Mouse (Mus musculus): ENCODE data around the gene Grifin. TPM values are rescaled to one million over a fixed set of nuclear protein-coding genes. Genes with fewer than 3 reads are reported as not detected.

Grifin gene
- polyA plus RNA-seq, 1 experiment from 2014 or later = 0.43 TPM

DNA sequence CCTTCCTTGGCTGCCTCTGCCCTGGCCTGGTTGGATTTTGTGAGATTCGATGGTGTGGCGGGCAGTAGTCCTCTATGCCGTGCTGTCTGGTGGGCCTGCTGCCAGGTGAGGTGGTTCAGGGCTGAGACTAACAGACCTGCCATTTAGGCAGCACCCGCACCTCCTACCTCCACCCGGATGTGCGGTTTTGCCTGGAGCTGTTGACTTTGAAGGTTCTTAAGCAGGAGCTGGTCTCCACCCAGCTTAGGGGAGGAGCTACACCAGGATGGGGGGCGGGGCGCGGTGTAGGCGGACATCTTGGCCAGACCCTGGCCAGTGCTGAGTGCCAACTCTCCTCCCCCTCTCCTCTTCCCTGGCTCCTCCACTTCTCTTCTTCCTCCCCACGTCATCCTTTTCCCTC lies 2.5 kb upstream of the Grifin start:
- no peaks in the 10 kb centered on the region for H3K27me3 ChIP-seq (ENCODE audit: control insufficient read depth, insufficient read depth, low read depth, low read length)
- ATAC-seq = no peak
- no peak overlapping the region for H3K27ac ChIP-seq (ENCODE audit: low read length)
- no peaks in the 10 kb centered on the region for H3K36me3 ChIP-seq (ENCODE audit: control insufficient read depth, insufficient read depth, low read length)
- H3K4me1 ChIP-seq (ENCODE audit: control insufficient read depth, insufficient read depth, low read length) = no peaks in the 10 kb centered on the region; the same call in 1 of the 2 replicates
- H3K4me3 ChIP-seq (ENCODE audit: low read depth, low read length) = no peak overlapping the region
- WGBS = 55% methylated on average over 11 of the region's 11 CpGs
- H3K9ac ChIP-seq (ENCODE audit: low read depth, low read length) = no peak overlapping the region
- H3K9me3 ChIP-seq (replicated peaks; ENCODE audit: control insufficient read depth, low read length, poor library complexity, severe bottlenecking) = no peaks in the 10 kb centered on the region
- no peak overlapping the region for H3K4me2 ChIP-seq (ENCODE audit: low read length)

DNA sequence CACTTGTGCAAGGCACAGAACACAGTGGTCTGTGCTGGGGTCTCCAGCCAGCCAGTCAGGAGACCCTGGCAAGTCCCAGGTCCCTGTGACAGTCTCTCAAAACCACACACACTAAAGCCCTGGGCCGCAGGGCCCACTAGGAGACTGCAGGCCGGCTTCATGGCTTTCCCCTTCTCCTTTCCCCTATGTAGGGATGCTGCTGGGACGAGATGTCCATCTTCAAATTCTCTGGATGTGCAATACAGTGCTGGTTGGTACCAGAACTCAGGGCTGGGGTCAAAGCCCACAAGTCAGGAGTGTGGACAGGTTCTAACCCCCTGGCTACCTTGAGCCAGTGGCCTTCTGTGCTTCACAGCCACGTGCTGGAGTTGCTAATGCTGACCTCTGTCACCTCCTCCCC lies 1.4 kb upstream of the Grifin start:
- H3K27me3 ChIP-seq (ENCODE audit: control insufficient read depth, insufficient read depth, low read depth, low read length) = no peaks in the 10 kb centered on the region
- no peak for ATAC-seq
- no peak overlapping the region for H3K4me3 ChIP-seq (ENCODE audit: low read depth, low read length)
- H3K9ac ChIP-seq (ENCODE audit: low read depth, low read length) = no peak overlapping the region
- no peaks in the 10 kb centered on the region for H3K36me3 ChIP-seq (ENCODE audit: control insufficient read depth, insufficient read depth, low read length)
- WGBS = 69% methylated on average over 4 of the region's 4 CpGs
- H3K27ac ChIP-seq (ENCODE audit: low read length) = peak overlapping the region; percentile 53; the same call in 1 of the 2 replicates
- H3K4me1 ChIP-seq (ENCODE audit: control insufficient read depth, insufficient read depth, low read length) = no peaks in the 10 kb centered on the region; the same call in 1 of the 2 replicates
- no peak overlapping the region for H3K4me2 ChIP-seq (ENCODE audit: low read length)
- H3K9me3 ChIP-seq (replicated peaks; ENCODE audit: control insufficient read depth, low read length, poor library complexity, severe bottlenecking) = no peaks in the 10 kb centered on the region

DNA sequence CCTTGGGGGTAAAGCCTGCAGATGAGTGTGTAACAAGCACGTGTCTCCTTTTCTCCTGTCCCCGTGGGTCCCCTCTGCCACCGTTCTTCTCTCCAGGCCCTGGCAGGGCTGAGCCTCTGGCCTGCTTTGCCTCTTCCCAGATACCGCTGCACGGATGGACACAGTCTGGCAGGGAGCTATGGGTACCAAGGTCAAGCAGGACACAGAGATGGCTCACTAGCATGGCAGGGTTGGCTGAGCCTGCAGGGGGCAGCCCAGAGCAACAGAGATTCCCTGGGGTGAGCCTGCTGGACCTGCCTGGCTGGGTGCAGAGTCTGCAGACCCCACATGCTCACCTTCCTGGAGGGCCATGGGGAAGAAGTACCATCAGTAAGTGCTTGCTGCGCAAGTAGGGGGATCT lies 985 bp upstream of the Grifin start:
- no peaks in the 10 kb centered on the region for H3K27me3 ChIP-seq (ENCODE audit: control insufficient read depth, insufficient read depth, low read depth, low read length)
- H3K36me3 ChIP-seq (ENCODE audit: control insufficient read depth, insufficient read depth, low read length) = no peaks in the 10 kb centered on the region
- no peak overlapping the region for H3K4me3 ChIP-seq (ENCODE audit: low read depth, low read length)
- peak overlapping the region; percentile 53 for H3K27ac ChIP-seq (ENCODE audit: low read length)
- 56% methylated on average over 6 of the region's 6 CpGs for WGBS
- no peak overlapping the region for H3K4me2 ChIP-seq (ENCODE audit: low read length)
- H3K4me1 ChIP-seq (ENCODE audit: control insufficient read depth, insufficient read depth, low read length) = no peaks in the 10 kb centered on the region; the same call in 1 of the 2 replicates
- peak; percentile 59 for ATAC-seq
- no peak overlapping the region for H3K9ac ChIP-seq (ENCODE audit: low read depth, low read length)
- H3K9me3 ChIP-seq (replicated peaks; ENCODE audit: control insufficient read depth, low read length, poor library complexity, severe bottlenecking) = no peaks in the 10 kb centered on the region

DNA sequence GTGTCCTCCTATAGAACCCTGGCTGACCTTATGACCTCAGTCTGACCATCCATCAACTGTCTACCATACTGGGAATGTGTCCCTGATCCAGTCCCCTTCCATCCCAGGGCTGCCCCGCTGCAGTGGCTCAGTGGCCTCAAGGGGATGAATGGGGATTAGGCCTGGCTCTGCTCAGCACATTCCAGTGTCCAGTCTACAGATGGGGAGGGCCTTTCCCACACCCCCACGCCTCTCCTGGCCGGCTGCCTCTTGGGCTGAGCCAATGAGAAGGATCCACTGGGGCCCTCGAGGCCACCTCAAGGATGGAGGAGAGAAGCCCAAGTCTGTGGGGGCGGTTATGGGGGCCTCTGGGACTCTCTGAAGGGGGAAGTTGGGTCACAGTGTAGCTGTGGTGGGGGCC lies 580 bp upstream of the Grifin start:
- no peak overlapping the region for H3K4me3 ChIP-seq (ENCODE audit: low read depth, low read length)
- peak overlapping the region; percentile 53; the same call in 1 of the 2 replicates for H3K27ac ChIP-seq (ENCODE audit: low read length)
- H3K9me3 ChIP-seq (replicated peaks; ENCODE audit: control insufficient read depth, low read length, poor library complexity, severe bottlenecking) = no peaks in the 10 kb centered on the region
- H3K4me2 ChIP-seq (ENCODE audit: low read length) = no peak overlapping the region
- no peaks in the 10 kb centered on the region for H3K36me3 ChIP-seq (ENCODE audit: control insufficient read depth, insufficient read depth, low read length)
- H3K4me1 ChIP-seq (ENCODE audit: control insufficient read depth, insufficient read depth, low read length) = no peaks in the 10 kb centered on the region; the same call in 1 of the 2 replicates
- no peaks in the 10 kb centered on the region for H3K27me3 ChIP-seq (ENCODE audit: control insufficient read depth, insufficient read depth, low read depth, low read length)
- ATAC-seq = peak; percentile 73
- H3K9ac ChIP-seq (ENCODE audit: low read depth, low read length) = no peak overlapping the region
- 22% methylated on average over 5 of the region's 5 CpGs for WGBS

DNA sequence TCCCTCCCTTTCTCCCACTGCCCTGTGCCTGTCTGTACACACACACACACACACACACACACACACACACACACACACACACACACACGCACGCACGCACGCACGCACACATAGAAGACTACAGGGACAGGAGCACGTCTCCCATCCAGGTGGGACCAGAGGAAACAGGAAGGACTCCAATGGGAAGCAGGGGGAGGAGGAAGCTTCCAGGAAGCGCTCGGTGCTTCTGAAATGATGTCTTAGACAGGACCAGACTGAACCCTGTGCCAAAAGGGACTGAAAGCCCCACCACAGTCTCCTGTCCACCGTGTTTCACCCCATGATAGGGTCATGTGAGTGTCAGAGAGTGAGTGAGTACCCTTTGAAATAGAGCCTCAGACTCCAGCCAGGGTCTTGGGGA lies 2.3 kb downstream of the Grifin start:
- Histone ChIP-seq H3K4me1 (ENCODE audit: control insufficient read depth, insufficient read depth, low read length) (no peaks in the 10 kb centered on the region; the same call in 1 of the 2 replicates), H3K9ac (ENCODE audit: low read depth, low read length) (no peak overlapping the region), H3K4me3 (ENCODE audit: low read depth, low read length) (no peak overlapping the region), H3K36me3 (ENCODE audit: control insufficient read depth, insufficient read depth, low read length) (no peaks in the 10 kb centered on the region), H3K27me3 (ENCODE audit: control insufficient read depth, insufficient read depth, low read depth, low read length) (no peaks in the 10 kb centered on the region), H3K27ac (ENCODE audit: low read length) (no peak overlapping the region), H3K9me3 (replicated peaks; ENCODE audit: control insufficient read depth, low read length, poor library complexity, severe bottlenecking) (no peaks in the 10 kb centered on the region), H3K4me2 (ENCODE audit: low read length) (no peak overlapping the region)
- ATAC-seq = no peak
- 80% methylated on average over 4 of the region's 9 CpGs for WGBS

DNA sequence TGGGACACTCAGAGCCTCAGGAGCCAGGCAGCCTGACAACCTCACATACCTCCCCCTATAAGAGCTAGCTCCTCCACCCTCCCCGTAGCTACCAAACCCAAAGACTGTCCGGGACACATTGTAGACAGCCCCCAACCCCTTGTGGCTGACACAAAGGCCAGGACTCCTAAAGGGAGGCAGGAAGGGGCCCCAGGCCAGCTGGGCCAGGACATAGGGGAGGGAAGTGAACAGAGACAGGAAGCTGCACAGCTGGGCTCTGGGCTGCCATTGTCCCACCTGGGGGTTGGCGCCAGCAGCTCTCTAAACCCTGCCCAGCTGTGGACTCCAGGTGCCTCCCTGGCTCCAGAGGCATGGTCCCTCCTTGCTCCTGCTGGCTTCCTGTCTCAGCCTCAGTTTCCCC lies 8.0 kb downstream of the Grifin start:
- no peak overlapping the region for H3K27ac ChIP-seq (ENCODE audit: low read length)
- no peak overlapping the region for H3K4me3 ChIP-seq (ENCODE audit: low read depth, low read length)
- H3K9ac ChIP-seq (ENCODE audit: low read depth, low read length) = no peak overlapping the region
- no peaks in the 10 kb centered on the region for H3K36me3 ChIP-seq (ENCODE audit: control insufficient read depth, insufficient read depth, low read length)
- H3K4me1 ChIP-seq (ENCODE audit: control insufficient read depth, insufficient read depth, low read length) = no peaks in the 10 kb centered on the region
- no peak for ATAC-seq
- WGBS = 50% methylated on average over 3 of the region's 3 CpGs
- H3K9me3 ChIP-seq (replicated peaks; ENCODE audit: control insufficient read depth, low read length, poor library complexity, severe bottlenecking) = no peaks in the 10 kb centered on the region
- no peaks in the 10 kb centered on the region for H3K27me3 ChIP-seq (ENCODE audit: control insufficient read depth, insufficient read depth, low read depth, low read length)
- no peak overlapping the region for H3K4me2 ChIP-seq (ENCODE audit: low read length)

DNA sequence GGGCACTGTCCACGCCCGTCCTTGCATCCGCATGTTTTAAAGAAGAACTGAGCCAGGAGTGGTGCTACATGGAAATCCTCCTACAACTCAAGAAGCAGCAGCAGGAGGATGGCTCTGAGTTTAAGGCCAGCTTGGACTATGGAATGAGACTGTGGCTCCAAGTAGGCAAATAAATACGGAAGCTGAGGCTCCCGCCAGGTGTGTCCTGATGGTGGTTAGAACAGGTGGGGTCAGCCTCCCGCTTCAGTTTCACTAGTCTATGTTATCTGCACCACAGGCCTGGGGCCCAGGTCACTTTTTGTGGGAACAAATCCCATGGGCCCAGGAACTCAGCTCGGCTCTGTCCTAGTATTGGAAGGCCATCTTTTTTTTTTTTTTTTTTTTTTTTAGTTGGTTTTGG lies 11.2 kb downstream of the Grifin start:
- no peak overlapping the region for H3K9ac ChIP-seq (ENCODE audit: low read depth, low read length)
- no peak overlapping the region for H3K27ac ChIP-seq (ENCODE audit: low read length)
- H3K9me3 ChIP-seq (replicated peaks; ENCODE audit: control insufficient read depth, low read length, poor library complexity, severe bottlenecking) = no peaks in the 10 kb centered on the region
- no peak overlapping the region for H3K4me3 ChIP-seq (ENCODE audit: low read depth, low read length)
- H3K4me1 ChIP-seq (ENCODE audit: control insufficient read depth, insufficient read depth, low read length) = peaks cover 7% of the 10 kb centered on the region
- H3K27me3 ChIP-seq (ENCODE audit: control insufficient read depth, insufficient read depth, low read depth, low read length) = no peaks in the 10 kb centered on the region
- 92% methylated on average over 7 of the region's 7 CpGs for WGBS
- no peak for ATAC-seq
- H3K4me2 ChIP-seq (ENCODE audit: low read length) = no peak overlapping the region
- no peaks in the 10 kb centered on the region for H3K36me3 ChIP-seq (ENCODE audit: control insufficient read depth, insufficient read depth, low read length)

DNA sequence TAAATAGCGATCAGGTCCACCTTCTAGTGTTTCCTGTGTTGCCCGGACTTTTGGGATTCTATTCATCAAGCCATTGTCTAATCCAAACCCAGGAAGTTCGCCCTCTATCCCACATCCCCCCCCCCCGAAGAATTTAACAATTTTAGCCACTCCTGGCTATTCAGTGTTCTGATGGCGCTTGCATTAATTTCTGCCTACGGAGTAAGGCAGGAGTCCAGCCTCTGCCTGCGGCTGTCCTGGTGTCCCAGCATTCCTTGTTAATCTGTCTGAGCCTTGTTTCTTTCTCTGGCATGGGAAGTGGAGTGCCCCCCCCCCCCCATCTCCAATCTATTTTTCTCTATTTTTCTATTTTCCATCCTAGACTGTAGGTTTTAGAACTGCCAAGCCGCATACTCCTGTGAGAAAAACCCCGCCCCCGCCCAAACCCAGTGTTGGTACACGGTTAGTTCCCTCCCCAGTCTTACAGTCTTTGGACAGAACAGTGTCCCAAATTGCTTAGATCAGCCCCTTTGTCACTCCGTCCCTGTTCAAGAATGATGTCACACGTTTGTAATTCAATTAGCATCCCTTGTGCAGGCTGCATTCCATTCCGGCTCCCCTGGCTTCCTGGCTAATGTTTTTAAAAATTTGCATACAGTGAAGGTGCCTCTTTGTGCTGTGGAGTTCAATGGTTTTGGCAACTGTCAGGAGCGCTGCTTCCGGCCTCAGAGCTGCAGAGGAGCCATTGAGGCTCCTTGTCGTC lies 15.4 kb downstream of the Grifin start:
- ATAC-seq = peak; percentile 87
- WGBS = 8% methylated on average over 17 of the region's 17 CpGs

DNA sequence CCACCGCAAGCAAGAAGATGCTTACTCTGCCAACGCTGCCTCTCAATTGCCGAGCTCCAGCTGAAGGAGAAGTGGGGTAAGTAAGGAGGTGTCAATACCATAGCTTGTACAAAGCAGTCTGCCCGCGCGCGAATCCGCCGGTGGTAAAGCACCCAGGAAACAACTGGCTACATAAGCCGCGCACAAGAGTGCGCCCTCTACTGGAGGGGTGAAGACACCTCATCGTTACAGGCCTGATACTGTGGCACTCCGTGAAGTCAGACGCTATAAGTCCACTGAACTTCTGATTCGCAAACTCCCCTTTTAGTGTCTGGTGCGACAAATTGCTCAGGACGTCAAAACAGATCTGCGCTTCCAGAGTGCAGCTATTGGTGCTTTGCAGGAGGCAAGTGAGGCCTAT lies 18.5 kb downstream of the Grifin start:
- peaks cover 9% of the 10 kb centered on the region for H3K4me1 ChIP-seq (ENCODE audit: control insufficient read depth, insufficient read depth, low read length)
- ATAC-seq = no peak
- WGBS = 92% methylated on average over 19 of the region's 19 CpGs
- H3K36me3 ChIP-seq (ENCODE audit: control insufficient read depth, insufficient read depth, low read length) = no peaks in the 10 kb centered on the region
- no peak overlapping the region for H3K27ac ChIP-seq (ENCODE audit: low read length)
- no peak overlapping the region for H3K4me3 ChIP-seq (ENCODE audit: low read depth, low read length)
- no peaks in the 10 kb centered on the region for H3K9me3 ChIP-seq (replicated peaks; ENCODE audit: control insufficient read depth, low read length, poor library complexity, severe bottlenecking)
- H3K9ac ChIP-seq (ENCODE audit: low read depth, low read length) = no peak overlapping the region
- no peak overlapping the region for H3K4me2 ChIP-seq (ENCODE audit: low read length)
- H3K27me3 ChIP-seq (ENCODE audit: control insufficient read depth, insufficient read depth, low read depth, low read length) = no peaks in the 10 kb centered on the region

More for the DNA sequence above, 15.4 kb downstream of the Grifin start:
- Histone ChIP-seq H3K27ac (ENCODE audit: low read length) (peak overlapping the region; percentile 44; the same call in 1 of the 2 replicates), H3K36me3 (ENCODE audit: control insufficient read depth, insufficient read depth, low read length) (no peaks in the 10 kb centered on the region), H3K9me3 (replicated peaks; ENCODE audit: control insufficient read depth, low read length, poor library complexity, severe bottlenecking) (no peaks in the 10 kb centered on the region), H3K4me3 (ENCODE audit: low read depth, low read length) (no peak overlapping the region), H3K9ac (ENCODE audit: low read depth, low read length) (peak overlapping the region; percentile 22; the same call in 1 of the 2 replicates), H3K27me3 (ENCODE audit: control insufficient read depth, insufficient read depth, low read depth, low read length) (no peaks in the 10 kb centered on the region), H3K4me2 (ENCODE audit: low read length) (peak overlapping the region; percentile 17; the same call in 1 of the 2 replicates), H3K4me1 (ENCODE audit: control insufficient read depth, insufficient read depth, low read length) (peaks cover 7% of the 10 kb centered on the region)
